Mouse (Mus musculus) left cerebral cortex, postnatal 14 days (tissue): ENCODE measurements at regions not wholly inside any gene's neighbourhood (a gene's known extent, or its start where the extent isn't known, plus 50 kb on each side); places are given as distances from the start of the nearest gene placed in this dataset.

ENCODE experiments used
- DNase-seq, 2 experiments: peaks; one replicate each; pipeline ENCODE4 v3.0.0; 2021 to 2022; ENCODE audit warnings: low spot score in 2 of 2, mixed read lengths in 1 of 2
- intact Hi-C: fragments of 180-260 bp; cut with DNase I; formaldehyde crosslinking; loops from one replicate; pipeline ENCODE4 v1.15.1; 2025

DNA sequence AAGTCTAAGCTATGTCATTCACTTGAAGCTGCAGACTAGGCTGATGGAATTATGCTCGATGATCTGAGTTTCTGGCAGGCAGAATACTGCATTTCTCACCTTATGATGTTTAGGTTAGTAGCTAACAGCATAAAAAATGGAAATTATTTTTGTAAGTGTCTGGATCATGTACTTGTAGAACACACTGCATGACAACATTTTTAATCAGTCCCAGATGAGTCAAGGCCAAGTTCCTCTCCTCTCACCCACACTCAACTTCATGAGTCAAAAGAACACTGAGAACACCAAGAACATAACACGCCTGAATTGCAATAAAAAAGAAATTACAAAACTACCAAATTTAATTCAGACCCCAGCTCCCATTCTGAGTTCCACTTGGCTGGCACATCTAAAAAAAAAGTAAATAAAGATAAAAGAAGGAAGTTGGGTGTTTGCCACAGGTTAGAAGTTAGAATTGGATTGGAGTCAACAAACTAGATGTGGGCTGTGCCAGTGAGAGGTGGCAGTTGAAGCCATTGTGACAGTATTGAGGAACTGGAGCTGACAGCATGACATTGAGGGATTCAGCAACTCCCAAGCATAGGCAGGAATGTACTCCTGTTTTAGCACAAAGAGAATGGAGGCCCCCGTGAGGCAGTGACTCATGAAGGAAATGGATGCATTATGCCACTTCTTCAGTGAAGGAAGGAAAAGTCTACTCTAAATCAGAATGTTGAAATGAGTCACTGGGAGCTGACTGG is 222.8 kb upstream of the 4931408C20Rik start:
- intact Hi-C loops = no loop called here
- peak; percentile 30 to 62 for DNase-seq

DNA sequence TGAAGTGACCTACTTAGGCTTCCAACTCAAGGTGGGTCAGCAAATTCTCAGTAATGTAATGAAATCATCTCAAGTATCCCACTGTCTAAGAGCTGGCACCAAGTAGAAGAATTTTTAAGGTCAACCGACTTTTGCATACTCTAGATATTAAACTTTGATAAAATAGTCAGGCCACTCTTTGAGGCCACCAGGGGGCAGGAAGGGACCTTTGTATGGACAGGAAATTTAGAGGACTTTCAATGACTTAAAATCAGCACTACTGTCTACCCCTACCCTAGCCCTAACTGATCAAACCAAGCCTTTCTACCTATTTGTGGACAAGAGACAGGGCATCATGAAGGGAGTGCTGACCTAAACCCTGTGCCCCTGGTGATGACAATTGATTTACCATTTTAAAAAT is 215.0 kb upstream of the 4931408C20Rik start:
- DNase-seq = peak in 1 of 2 experiments; percentile 4
- intact Hi-C loops = no loop called here

DNA sequence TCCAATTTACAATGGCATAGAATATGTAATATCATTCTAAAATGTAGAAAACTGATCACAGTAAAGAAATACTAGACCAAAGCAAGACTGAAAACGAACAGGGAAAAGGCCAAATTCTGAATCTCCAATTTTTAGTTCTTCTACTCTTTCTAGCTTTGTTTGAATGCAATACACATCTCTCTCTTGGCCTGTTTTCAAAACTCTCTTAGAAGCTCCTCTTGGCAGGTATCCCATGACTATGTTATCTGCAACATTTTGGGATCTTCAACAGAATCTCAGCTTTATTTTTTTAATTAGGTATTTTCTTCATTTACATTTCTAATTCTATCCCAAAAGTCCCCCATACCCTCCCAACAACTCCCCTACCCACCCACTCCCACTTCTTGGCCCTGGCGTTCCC is 170.2 kb upstream of the 4931408C20Rik start:
- DNase-seq = peak in 1 of 2 experiments; percentile 7
- intact Hi-C loops = no loop called here

DNA sequence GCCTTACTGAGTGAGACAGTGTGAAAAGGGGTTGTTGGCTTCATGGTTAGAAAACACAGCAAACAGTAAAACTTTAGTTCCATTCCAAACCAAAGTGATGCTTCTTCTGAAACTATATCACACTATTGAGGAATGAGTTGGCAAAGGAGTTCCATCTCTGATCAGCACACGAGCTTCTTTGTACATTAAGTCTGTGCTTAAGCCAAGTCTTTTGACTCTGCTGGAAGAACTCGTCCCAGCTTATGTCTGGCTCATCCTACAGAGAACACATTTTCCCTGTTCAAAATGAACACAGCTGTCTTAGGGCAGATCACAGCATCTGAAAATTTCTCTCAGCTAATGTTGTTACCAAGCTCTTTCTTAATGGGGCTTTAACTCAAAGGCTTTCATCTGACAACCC is 166.5 kb upstream of the 4931408C20Rik start:
- DNase-seq = peak in 1 of 2 experiments; percentile 26

DNA sequence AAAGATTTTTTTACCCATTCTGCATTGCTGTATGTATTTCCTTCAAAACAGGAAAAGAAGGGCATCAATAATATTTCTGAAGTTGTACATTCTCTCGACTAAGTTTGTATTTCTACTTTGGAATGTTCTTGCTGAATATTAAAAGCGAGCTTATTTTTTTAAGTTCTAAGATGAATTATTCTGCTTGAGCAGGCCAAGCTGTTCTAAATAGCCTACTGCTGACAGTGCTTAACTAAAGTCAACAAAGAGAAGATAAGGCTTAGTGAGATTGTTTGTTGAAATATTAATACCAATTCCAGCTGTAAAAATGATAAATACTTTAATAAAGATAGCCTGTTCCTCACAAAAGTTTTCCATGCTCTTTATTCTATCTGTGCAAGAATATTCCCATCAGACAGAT is 122.0 kb upstream of the 4931408C20Rik start:
- DNase-seq = no peak
- intact Hi-C loops = no loop called here

More for the DNA sequence above, 166.5 kb upstream of the 4931408C20Rik start:
- intact Hi-C loops = no loop called here

DNA sequence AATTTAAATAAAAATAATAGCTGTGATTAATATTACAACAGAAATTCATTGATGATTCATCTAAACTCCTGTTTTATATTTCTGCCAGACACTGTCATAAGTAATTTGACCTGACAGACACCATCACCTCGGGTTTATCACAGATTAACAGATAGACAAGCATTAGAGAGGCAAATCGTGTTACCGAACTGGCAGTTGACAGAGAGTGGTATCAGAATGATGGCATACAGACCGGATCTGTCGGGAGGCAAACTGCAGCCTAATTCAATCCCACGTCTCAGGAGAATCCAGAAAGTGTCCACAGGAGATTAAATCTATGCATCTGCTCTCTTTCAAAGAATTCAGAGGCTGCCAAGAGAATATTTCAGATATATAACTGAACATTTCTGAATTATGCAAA is 77.8 kb upstream of the 4931408C20Rik start:
- DNase-seq = no peak
- intact Hi-C loops = no loop called here
